Mouse (Mus musculus) lung, postnatal 0 days (tissue): ENCODE measurements around the gene Pbx1.

Experiments used
- CTCF ChIP-seq: IDR thresholded peaks from 2 replicates; pipeline ENCODE4 v1.5.1; 2016; ENCODE audit warnings: antibody characterized with exemption, mild to moderate bottlenecking
- EP300 ChIP-seq: IDR thresholded peaks from 2 replicates; pipeline ENCODE4 v1.6.1; 2016; ENCODE audit warnings: antibody characterized with exemption, mild to moderate bottlenecking, control low read depth

GRCm38 (mm10) chr1:168410611-168411010 is 21.5 kb downstream of the Pbx1 start:
- TF ChIP-seq EP300 (no peak), CTCF (no peak)
